Mouse (Mus musculus): ENCODE results near the gene Mier1. TPM values are rescaled to one million over a fixed set of nuclear protein-coding genes. Genes with fewer than 3 reads are reported as not detected.

Mier1 gene
- 9.5 and 13.9 TPM in 2 replicates for polyA plus RNA-seq (2012; rRNA removed)

- under 1% methylated on average over 69 of the region's 90 CpGs for WGBS
- Histone ChIP-seq H3K4me3 (replicated peaks; ENCODE audit: extremely low read depth, low read depth, low read length) (peak within 1 kb of the TSS; percentile 86), H3K4me1 (ENCODE audit: control insufficient read depth, insufficient read depth, low read length) (peaks cover 8% of the 10 kb centered on the region)
- DNase-seq = peak; percentile 96
- TF ChIP-seq CTCF (IDR thresholded peaks at IDR 0.05; ENCODE audit: insufficient read depth, low read length) (no peak), POLR2A (IDR thresholded peaks at IDR 0.05; ENCODE audit: borderline replicate concordance, extremely low read depth, low read depth, low read length) (peak; percentile 48; the same call in 1 of the 2 replicates)
Measured at GRCm38 (mm10) chr4:103114184-103115111, at the start of gene Mier1, which contains the start of gene Wdr78. TSS of gene Mier1 (plus strand) at chr4:103114390. TSS of gene Wdr78 (minus strand) at chr4:103114555.

- no peaks in the 10 kb centered on the region for H3K4me1 ChIP-seq (ENCODE audit: control insufficient read depth, insufficient read depth, low read length)
- WGBS = 54% methylated on average over 2 of the region's 2 CpGs
- TF ChIP-seq POLR2A (IDR thresholded peaks at IDR 0.05; ENCODE audit: borderline replicate concordance, extremely low read depth, low read depth, low read length) = no peak
- TF ChIP-seq CTCF (IDR thresholded peaks at IDR 0.05; ENCODE audit: insufficient read depth, low read length) = no peak
- DNase-seq = no peak
- H3K4me3 ChIP-seq (replicated peaks; ENCODE audit: extremely low read depth, low read depth, low read length) = no peak overlapping the region
Measured at GRCm38 (mm10) chr4:103064421-103064820, 49.8 kb upstream of the Mier1 start.

- TF ChIP-seq CTCF (IDR thresholded peaks at IDR 0.05; ENCODE audit: insufficient read depth, low read length) = no peak
- no peak for TF ChIP-seq POLR2A (IDR thresholded peaks at IDR 0.05; ENCODE audit: borderline replicate concordance, extremely low read depth, low read depth, low read length)
- H3K4me3 ChIP-seq (replicated peaks; ENCODE audit: extremely low read depth, low read depth, low read length) = no peak overlapping the region
- no peaks in the 10 kb centered on the region for H3K4me1 ChIP-seq (ENCODE audit: control insufficient read depth, insufficient read depth, low read length)
- DNase-seq = no peak
- 69% methylated on average over 5 of the region's 5 CpGs for WGBS
Measured at GRCm38 (mm10) chr4:103064976-103065375, 49.2 kb upstream of the Mier1 start.

- no peak overlapping the region for H3K4me3 ChIP-seq (replicated peaks; ENCODE audit: extremely low read depth, low read depth, low read length)
- no peak for TF ChIP-seq POLR2A (IDR thresholded peaks at IDR 0.05; ENCODE audit: borderline replicate concordance, extremely low read depth, low read depth, low read length)
- no peak for TF ChIP-seq CTCF (IDR thresholded peaks at IDR 0.05; ENCODE audit: insufficient read depth, low read length)
- 82% methylated on average over 6 of the region's 6 CpGs for WGBS
- no peaks in the 10 kb centered on the region for H3K4me1 ChIP-seq (ENCODE audit: control insufficient read depth, insufficient read depth, low read length)
- no peak for DNase-seq
Measured at GRCm38 (mm10) chr4:103067906-103068655, 46.1 kb upstream of the Mier1 start.

- Histone ChIP-seq H3K4me1 (ENCODE audit: control insufficient read depth, insufficient read depth, low read length) (no peaks in the 10 kb centered on the region), H3K4me3 (replicated peaks; ENCODE audit: extremely low read depth, low read depth, low read length) (no peak overlapping the region)
- no peak for DNase-seq
- no peak for TF ChIP-seq CTCF (IDR thresholded peaks at IDR 0.05; ENCODE audit: insufficient read depth, low read length)
- TF ChIP-seq POLR2A (IDR thresholded peaks at IDR 0.05; ENCODE audit: borderline replicate concordance, extremely low read depth, low read depth, low read length) = no peak
- 80% methylated on average over 3 of the region's 3 CpGs for WGBS
Measured at GRCm38 (mm10) chr4:103070631-103071030, 43.6 kb upstream of the Mier1 start.

- no peaks in the 10 kb centered on the region for H3K4me1 ChIP-seq (ENCODE audit: control insufficient read depth, insufficient read depth, low read length)
- WGBS = 90% methylated on average over 5 of the region's 5 CpGs
- TF ChIP-seq POLR2A (IDR thresholded peaks at IDR 0.05; ENCODE audit: borderline replicate concordance, extremely low read depth, low read depth, low read length) = no peak
- TF ChIP-seq CTCF (IDR thresholded peaks at IDR 0.05; ENCODE audit: insufficient read depth, low read length) = no peak
- no peak for DNase-seq
- no peak overlapping the region for H3K4me3 ChIP-seq (replicated peaks; ENCODE audit: extremely low read depth, low read depth, low read length)
Measured at GRCm38 (mm10) chr4:103085237-103085636, 29.0 kb upstream of the Mier1 start.

GRCm38 (mm10) chr4:103095921-103096320 is 18.3 kb upstream of the Mier1 start:
- 81% methylated on average over 8 of the region's 8 CpGs for WGBS
- Histone ChIP-seq H3K4me1 (ENCODE audit: control insufficient read depth, insufficient read depth, low read length) (no peaks in the 10 kb centered on the region), H3K4me3 (replicated peaks; ENCODE audit: extremely low read depth, low read depth, low read length) (no peak overlapping the region)
- no peak for DNase-seq
- TF ChIP-seq CTCF (IDR thresholded peaks at IDR 0.05; ENCODE audit: insufficient read depth, low read length) = no peak
- no peak for TF ChIP-seq POLR2A (IDR thresholded peaks at IDR 0.05; ENCODE audit: borderline replicate concordance, extremely low read depth, low read depth, low read length)

GRCm38 (mm10) chr4:103098532-103098931 is 15.7 kb upstream of the Mier1 start:
- WGBS = 88% methylated on average over 5 of the region's 5 CpGs
- H3K4me1 ChIP-seq (ENCODE audit: control insufficient read depth, insufficient read depth, low read length) = no peaks in the 10 kb centered on the region
- TF ChIP-seq CTCF (IDR thresholded peaks at IDR 0.05; ENCODE audit: insufficient read depth, low read length) = no peak
- no peak for TF ChIP-seq POLR2A (IDR thresholded peaks at IDR 0.05; ENCODE audit: borderline replicate concordance, extremely low read depth, low read depth, low read length)
- no peak for DNase-seq
- no peak overlapping the region for H3K4me3 ChIP-seq (replicated peaks; ENCODE audit: extremely low read depth, low read depth, low read length)

- WGBS = 51% methylated on average over 7 of the region's 7 CpGs
- H3K4me3 ChIP-seq (replicated peaks; ENCODE audit: extremely low read depth, low read depth, low read length) = no peak overlapping the region
- H3K4me1 ChIP-seq (ENCODE audit: control insufficient read depth, insufficient read depth, low read length) = peaks cover 6% of the 10 kb centered on the region
- TF ChIP-seq POLR2A (IDR thresholded peaks at IDR 0.05; ENCODE audit: borderline replicate concordance, extremely low read depth, low read depth, low read length) (no peak), CTCF (IDR thresholded peaks at IDR 0.05; ENCODE audit: insufficient read depth, low read length) (no peak)
- DNase-seq = peak; percentile 55
Measured at GRCm38 (mm10) chr4:103112651-103113050, 1.5 kb upstream of the Mier1 start.
